Mouse (Mus musculus) spleen, adult 2 months (tissue): ENCODE results near the gene Gpr153. TPM values are rescaled to one million over a fixed set of nuclear protein-coding genes. Genes with fewer than 3 reads are reported as not detected.

Experiments used
- DNase-seq, 2 experiments: peaks; one replicate each; pipeline versions ENCODE4 v3.0.0 to v3.0.0-alpha.2; 2012 to 2021; ENCODE audit warnings: low spot score in 2 of 2, low read depth in 1 of 2
- H3K27ac ChIP-seq: fragments of 200-500 bp; 2 replicates; pipeline ENCODE4 v1.5.1; 2012; ENCODE audit warnings: low read length, inconsistent platforms; ENCODE audit not compliant: insufficient read depth
- H3K27me3 ChIP-seq: fragments of 200-500 bp; 2 replicates; pipeline ENCODE4 v1.6.1; 2012; ENCODE audit warnings: mild to moderate bottlenecking, moderate library complexity, low read length, inconsistent platforms; ENCODE audit not compliant: control insufficient read depth, insufficient read depth
- H3K36me3 ChIP-seq: fragments of 200-500 bp; 2 replicates; pipeline ENCODE4 v1.6.1; 2012; ENCODE audit warnings: mild to moderate bottlenecking, low read length, inconsistent platforms; ENCODE audit not compliant: control insufficient read depth, insufficient read depth
- H3K4me1 ChIP-seq: fragments of 200-500 bp; 2 replicates; pipeline ENCODE4 v1.6.1; 2011; ENCODE audit warnings: inconsistent platforms; ENCODE audit not compliant: control insufficient read depth, insufficient read depth, insufficient read length
- H3K4me3 ChIP-seq: fragments of 200-500 bp; 2 replicates; pipeline ENCODE4 v1.5.1; 2011; ENCODE audit warnings: mild to moderate bottlenecking, inconsistent platforms; ENCODE audit not compliant: insufficient read depth, insufficient read length; ENCODE audit errors: extremely low read depth
- CTCF ChIP-seq: fragments of 200-500 bp; IDR thresholded peaks from 2 replicates; pipeline ENCODE4 v1.5.1; 2011; ENCODE audit warnings: mild to moderate bottlenecking, inconsistent platforms; ENCODE audit not compliant: insufficient read depth, insufficient read length, insufficient replicate concordance; ENCODE audit errors: extremely low read depth
- POLR2A ChIP-seq: fragments of 200-500 bp; IDR thresholded peaks from 2 replicates; pipeline ENCODE4 v1.6.1; 2011; ENCODE audit warnings: low read depth, low read length, inconsistent platforms
- WGBS: fragments of 180-500 bp; shearing (Covaris S2); methylation state at CpG from one replicate; pipeline ENCODE4 v1.1.7; 2018; 5-methylcytosine and 5-hydroxymethylcytosine counted together
- polyA plus RNA-seq: library from polyadenylated mRNA; depleted of rRNA; stranded (reverse); fragments of >200 nt; gene quantifications from 2 replicates; pipeline ENCODE4 v1.2.3, GENCODE M21; 2012

The Gpr153 gene
- polyA plus RNA-seq, 1 experiment: 10.5 TPM

DNA sequence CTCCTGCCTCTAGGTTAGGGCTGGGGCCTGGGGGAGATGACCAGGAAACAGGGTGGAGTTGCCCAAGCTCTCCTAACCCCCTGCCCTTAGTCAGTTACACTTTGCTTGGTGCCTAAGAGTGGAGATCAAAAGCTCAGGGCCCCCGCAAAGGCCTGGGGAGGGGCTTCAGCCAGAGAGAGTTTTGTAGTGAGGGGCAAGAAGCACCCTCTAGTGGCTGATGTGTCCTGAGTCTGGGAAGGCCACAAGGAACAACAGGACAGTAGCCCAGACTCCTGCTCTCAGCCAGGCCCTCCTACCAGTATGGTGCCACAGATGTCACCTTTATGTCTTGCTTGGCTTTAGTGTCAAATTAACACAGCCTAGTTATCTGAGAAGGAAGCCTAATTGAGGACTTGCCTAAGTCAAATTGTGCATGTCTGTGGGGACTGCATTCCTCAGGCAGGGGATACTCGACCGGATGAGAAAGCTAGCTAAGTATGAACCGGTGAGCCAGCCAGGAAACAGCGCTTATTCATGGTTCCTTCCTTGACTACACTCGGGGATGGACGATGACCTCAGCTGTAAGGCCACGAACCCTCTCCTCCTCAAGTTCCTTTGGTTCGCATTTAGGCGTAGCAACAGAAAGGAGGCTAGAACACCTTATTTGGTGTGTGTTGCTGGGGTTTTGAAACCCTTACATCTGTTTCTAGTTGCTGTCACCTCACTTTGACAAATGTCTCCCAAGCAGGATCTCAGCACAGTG is 20.3 kb downstream of the Gpr153 start:
- peaks cover 11% of the 10 kb centered on the region for H3K4me1 ChIP-seq
- H3K36me3 ChIP-seq: no peaks in the 10 kb centered on the region
- 43% methylated on average over 10 of the region's 10 CpGs for WGBS
- no peak overlapping the region for H3K4me3 ChIP-seq
- H3K27me3 ChIP-seq: peaks cover 14% of the 10 kb centered on the region
- DNase-seq: no peak
- H3K27ac ChIP-seq: no peak overlapping the region
- TF ChIP-seq CTCF (no peak), POLR2A (no peak)

GRCm38 (mm10) chr4:152295916-152296315 is 21.9 kb downstream of the Gpr153 start:
- WGBS: 4% methylated on average over 4 of the region's 4 CpGs
- TF ChIP-seq POLR2A: no peak
- no peak for TF ChIP-seq CTCF
- peaks cover 6% of the 10 kb centered on the region for H3K27me3 ChIP-seq
- H3K4me1 ChIP-seq: peaks cover 10% of the 10 kb centered on the region
- H3K36me3 ChIP-seq: no peaks in the 10 kb centered on the region
- H3K27ac ChIP-seq: no peak overlapping the region
- DNase-seq: no peak
- H3K4me3 ChIP-seq: no peak overlapping the region

DNA sequence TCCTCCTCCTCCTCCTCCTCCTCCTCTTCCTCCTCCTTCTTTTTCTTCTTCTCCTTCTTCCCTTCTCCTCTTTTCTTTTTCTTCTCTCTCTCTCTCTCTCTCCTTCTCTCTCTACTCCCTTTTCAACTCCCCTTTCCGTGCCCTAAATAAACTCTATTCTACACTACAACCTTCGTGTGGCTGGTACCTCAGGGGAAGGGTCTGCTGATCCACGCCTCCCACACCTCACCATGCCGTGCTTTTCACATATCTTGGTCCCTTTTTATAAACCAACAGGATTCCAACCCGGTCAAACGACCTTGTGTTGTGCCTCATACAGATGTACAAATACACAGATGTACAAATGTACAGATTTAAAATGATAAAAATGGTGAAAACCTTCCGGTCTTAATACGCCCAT is 22.3 kb downstream of the Gpr153 start:
- no peak for TF ChIP-seq CTCF
- TF ChIP-seq POLR2A: no peak

GRCm38 (mm10) chr4:152296874-152297861 is 23.1 kb downstream of the Gpr153 start, which contains the start of gene Icmt:
Icmt (plus strand) TSS chr4:152297227.
- Histone ChIP-seq H3K27ac (peak within 1 kb of the TSS; percentile 86), H3K27me3 (0 out of 2 replicates have a peak, but pooled peaks cover 2% of the 10 kb centered on the region), H3K4me1 (peaks cover 10% of the 10 kb centered on the region), H3K36me3 (peaks cover 4% of the 10 kb centered on the region; the same call in 1 of the 2 replicates), H3K4me3 (peak within 1 kb of the TSS; percentile 89)
- WGBS: under 1% methylated on average over 118 of the region's 119 CpGs
- DNase-seq: peak; percentile 97 to 100
- TF ChIP-seq CTCF (no peak), POLR2A (peak; percentile 87)

More for the DNA sequence above, 22.3 kb downstream of the Gpr153 start:
- Histone ChIP-seq H3K4me3 (peak overlapping the region; percentile 81), H3K36me3 (peaks cover 1% of the 10 kb centered on the region; the same call in 1 of the 2 replicates), H3K4me1 (peaks cover 10% of the 10 kb centered on the region), H3K27me3 (peaks cover 5% of the 10 kb centered on the region), H3K27ac (peak overlapping the region; percentile 86; the same call in 1 of the 2 replicates)
- DNase-seq: no peak
- 7% methylated on average over 8 of the region's 8 CpGs for WGBS

GRCm38 (mm10) chr4:152298836-152299235 is 24.8 kb downstream of the Gpr153 start:
- Histone ChIP-seq H3K4me1 (peaks cover 10% of the 10 kb centered on the region), H3K27ac (no peak overlapping the region), H3K36me3 (peaks cover 14% of the 10 kb centered on the region), H3K4me3 (no peak overlapping the region), H3K27me3 (no peaks in the 10 kb centered on the region)
- no peak for DNase-seq
- 91% methylated on average over 14 of the region's 14 CpGs for WGBS
- no peak for TF ChIP-seq POLR2A
- TF ChIP-seq CTCF: no peak

DNA sequence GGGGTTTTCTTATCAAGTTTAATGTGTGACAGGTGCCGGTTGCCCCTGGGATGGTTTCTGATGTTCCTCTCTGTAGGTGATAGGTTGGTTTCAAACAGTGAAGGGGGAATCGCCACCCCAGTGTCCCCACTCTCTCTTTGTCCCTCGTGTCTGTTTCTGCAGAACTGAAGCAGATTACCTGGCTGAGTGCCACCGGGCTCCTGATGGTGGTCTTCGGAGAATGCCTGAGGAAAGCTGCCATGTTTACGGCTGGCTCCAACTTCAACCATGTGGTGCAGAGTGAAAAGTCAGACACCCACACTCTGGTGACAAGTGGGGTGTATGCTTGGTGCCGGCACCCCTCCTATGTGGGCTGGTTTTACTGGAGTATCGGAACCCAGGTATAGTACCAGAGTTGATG is 26.3 kb downstream of the Gpr153 start:
- H3K4me3 ChIP-seq: no peak overlapping the region
- no peaks in the 10 kb centered on the region for H3K27me3 ChIP-seq
- WGBS: 89% methylated on average over 8 of the region's 8 CpGs
- H3K4me1 ChIP-seq: peaks cover 10% of the 10 kb centered on the region
- no peak for TF ChIP-seq CTCF
- TF ChIP-seq POLR2A: no peak
- DNase-seq: no peak
- H3K27ac ChIP-seq: no peak overlapping the region
- H3K36me3 ChIP-seq: peaks cover 21% of the 10 kb centered on the region
